Mouse (Mus musculus) myocyte (in vitro differentiated cells): Measurements from ENCODE around the gene Pwp2.

Experiments used
- E2F4 ChIP-seq: IDR thresholded peaks from one replicate; pipeline ENCODE4 v1.6.1; 2011; ENCODE audit warnings: mild to moderate bottlenecking, control low read depth, moderate library complexity; ENCODE audit not compliant: insufficient read depth
- MAX ChIP-seq: IDR thresholded peaks from one replicate; pipeline ENCODE4 v1.6.1; 2011; ENCODE audit warnings: low read depth, mild to moderate bottlenecking, control low read depth
- MYOD1 ChIP-seq, 3 experiments: IDR thresholded peaks; one replicate each; pipeline ENCODE4 v1.6.1; 2011; ENCODE audit warnings: control low read depth in 2 of 3, low read depth in 2 of 3, mild to moderate bottlenecking in 2 of 3, moderate library complexity in 1 of 3; ENCODE audit not compliant: insufficient read length in 2 of 3, control insufficient read depth in 1 of 3
- MYOG ChIP-seq, 3 experiments: IDR thresholded peaks; one replicate each; pipeline ENCODE4 v1.6.1; 2011; ENCODE audit warnings: control low read depth in 2 of 3, low read depth in 2 of 3, mild to moderate bottlenecking in 2 of 3; ENCODE audit not compliant: insufficient read length in 2 of 3, control insufficient read depth in 1 of 3, insufficient read depth in 1 of 3
- POLR2A ChIP-seq: IDR thresholded peaks from one replicate; pipeline ENCODE4 v1.6.1; 2011; ENCODE audit warnings: low read depth, mild to moderate bottlenecking, control low read depth, moderate library complexity; ENCODE audit not compliant: insufficient read length
- POLR2AphosphoS2 ChIP-seq: IDR thresholded peaks from one replicate; pipeline ENCODE4 v1.6.1; 2011; ENCODE audit warnings: low read depth, control low read depth; ENCODE audit not compliant: insufficient read length
- REST ChIP-seq: IDR thresholded peaks from one replicate; pipeline ENCODE4 v1.6.1; 2011; ENCODE audit warnings: mild to moderate bottlenecking, control low read depth, moderate library complexity; ENCODE audit not compliant: insufficient read depth, insufficient read length
- SRF ChIP-seq: IDR thresholded peaks from one replicate; pipeline ENCODE4 v1.6.1; 2011; ENCODE audit warnings: low read depth; ENCODE audit not compliant: control insufficient read depth, insufficient read length
- TCF12 ChIP-seq: IDR thresholded peaks from one replicate; pipeline ENCODE4 v1.6.1; 2011; ENCODE audit warnings: mild to moderate bottlenecking, control low read depth; ENCODE audit not compliant: poor library complexity, insufficient read depth, severe bottlenecking
- TCF3 ChIP-seq: IDR thresholded peaks from one replicate; pipeline ENCODE4 v1.6.1; 2011; ENCODE audit warnings: low read depth, control low read depth; ENCODE audit not compliant: insufficient read length
- USF1 ChIP-seq: IDR thresholded peaks from one replicate; pipeline ENCODE4 v1.6.1; 2011; ENCODE audit warnings: low read depth, mild to moderate bottlenecking, control low read depth, moderate library complexity

- TF ChIP-seq MYOG (IDR thresholded peaks at IDR 0.05; ENCODE audit: control insufficient read depth in 1 of 3, insufficient read depth in 1 of 3, insufficient read length in 2 of 3, low read depth in 2 of 3) = no peak
- no peak for TF ChIP-seq E2F4
- TF ChIP-seq POLR2A = no peak
- no peak for TF ChIP-seq POLR2AphosphoS2
- no peak for TF ChIP-seq MAX
- TF ChIP-seq REST = no peak
- no peak for TF ChIP-seq USF1
- TF ChIP-seq TCF3 = no peak
- TF ChIP-seq TCF12 = no peak
- TF ChIP-seq MYOD1 (IDR thresholded peaks at IDR 0.05; ENCODE audit: control insufficient read depth in 1 of 3, insufficient read length in 2 of 3, low read depth in 2 of 3) = no peak
- no peak for TF ChIP-seq SRF
Measured at GRCm38 (mm10) chr10:78233161-78233560, 48.2 kb upstream of the Pwp2 start.
